Mouse (Mus musculus): Measurements from ENCODE around the gene Btnl9. TPM values are rescaled to one million over a fixed set of nuclear protein-coding genes. Genes with fewer than 3 reads are reported as not detected.
"Not testable (repeated sequence)": the region's sequence is repeated elsewhere in the genome, so short reads cannot be mapped to it uniquely, and the experiment has no call there.

The Btnl9 gene
- polyA plus RNA-seq, 1 experiment from 2014 or later, result 3.0 TPM

- WGBS, result 3% methylated on average over 10 of the region's 10 CpGs
- H3K4me3 ChIP-seq, result peak overlapping the region; percentile 79
- no peaks in the 10 kb centered on the region for H3K9me3 ChIP-seq
- peak overlapping the region; percentile 98 for H3K9ac ChIP-seq
- H3K27ac ChIP-seq (replicated peaks), result peak overlapping the region; percentile 99
- ATAC-seq (ENCODE audit: extremely low read depth, insufficient number of reproducible peaks, low FRiP score, low TSS enrichment), result 0 out of 2 replicates have a peak, but pooled peaks have one; percentile 16
- peak overlapping the region; percentile 88 for H3K4me2 ChIP-seq
- H3K4me1 ChIP-seq, result peaks cover 32% of the 10 kb centered on the region
- peaks cover 13% of the 10 kb centered on the region for H3K36me3 ChIP-seq
- no peaks in the 10 kb centered on the region for H3K27me3 ChIP-seq (replicated peaks)
Measured at GRCm38 (mm10) chr11:49202523-49203061, 15.6 kb upstream of the Btnl9 start.

GRCm38 (mm10) chr11:49202071-49202470 is 15.1 kb upstream of the Btnl9 start:
- H3K27ac ChIP-seq (replicated peaks), result peak overlapping the region; percentile 99
- peaks cover 9% of the 10 kb centered on the region for H3K36me3 ChIP-seq
- H3K4me2 ChIP-seq, result peak overlapping the region; percentile 88
- H3K4me3 ChIP-seq, result peak overlapping the region; percentile 79
- peaks cover 27% of the 10 kb centered on the region for H3K4me1 ChIP-seq
- no peaks in the 10 kb centered on the region for H3K27me3 ChIP-seq (replicated peaks)
- no peak for ATAC-seq (ENCODE audit: extremely low read depth, insufficient number of reproducible peaks, low FRiP score, low TSS enrichment)
- H3K9me3 ChIP-seq, result no peaks in the 10 kb centered on the region
- H3K9ac ChIP-seq, result peak overlapping the region; percentile 98
- WGBS, result 48% methylated on average over 2 of the region's 2 CpGs

- no peak for ATAC-seq (ENCODE audit: extremely low read depth, insufficient number of reproducible peaks, low FRiP score, low TSS enrichment)
- no peak overlapping the region for H3K27ac ChIP-seq (replicated peaks)
- H3K4me1 ChIP-seq, result peaks cover 19% of the 10 kb centered on the region
- H3K9ac ChIP-seq, result no peak overlapping the region
- no peaks in the 10 kb centered on the region for H3K27me3 ChIP-seq (replicated peaks)
- no peak overlapping the region for H3K4me3 ChIP-seq
- H3K36me3 ChIP-seq, result peaks cover under 1% of the 10 kb centered on the region
- H3K4me2 ChIP-seq, result no peak overlapping the region
- no peaks in the 10 kb centered on the region for H3K9me3 ChIP-seq
Measured at GRCm38 (mm10) chr11:49201142-49201541, 14.2 kb upstream of the Btnl9 start.

GRCm38 (mm10) chr11:49200666-49201065 is 13.7 kb upstream of the Btnl9 start:
- Histone ChIP-seq H3K4me2 (no peak overlapping the region), H3K9me3 (no peaks in the 10 kb centered on the region), H3K9ac (no peak overlapping the region), H3K36me3 (no peaks in the 10 kb centered on the region), H3K27me3 (replicated peaks) (no peaks in the 10 kb centered on the region), H3K4me3 (no peak overlapping the region), H3K4me1 (peaks cover 19% of the 10 kb centered on the region), H3K27ac (replicated peaks) (no peak overlapping the region)
- no peak for ATAC-seq (ENCODE audit: extremely low read depth, insufficient number of reproducible peaks, low FRiP score, low TSS enrichment)

- no peaks in the 10 kb centered on the region for H3K4me1 ChIP-seq
- no peak for ATAC-seq (ENCODE audit: extremely low read depth, insufficient number of reproducible peaks, low FRiP score, low TSS enrichment)
- H3K27me3 ChIP-seq (replicated peaks), result no peaks in the 10 kb centered on the region
- peak overlapping the region; percentile 42 for H3K27ac ChIP-seq (replicated peaks)
- H3K4me3 ChIP-seq, result no peak overlapping the region
- no peaks in the 10 kb centered on the region for H3K9me3 ChIP-seq
- WGBS, result 53% methylated on average over 7 of the region's 7 CpGs
- H3K36me3 ChIP-seq, result no peaks in the 10 kb centered on the region
- no peak overlapping the region for H3K9ac ChIP-seq
- no peak overlapping the region for H3K4me2 ChIP-seq
Measured at GRCm38 (mm10) chr11:49195819-49196322, 8.9 kb upstream of the Btnl9 start.

- 95% methylated on average over 8 of the region's 9 CpGs for WGBS
- H3K9me3 ChIP-seq; H3K4me2 ChIP-seq; H3K27ac ChIP-seq (replicated peaks); ATAC-seq (ENCODE audit: extremely low read depth, insufficient number of reproducible peaks, low FRiP score, low TSS enrichment); H3K4me3 ChIP-seq; H3K4me1 ChIP-seq; H3K9ac ChIP-seq; H3K27me3 ChIP-seq (replicated peaks); H3K36me3 ChIP-seq: not testable (repeated sequence)
Measured at GRCm38 (mm10) chr11:49194771-49195170, 7.8 kb upstream of the Btnl9 start.

GRCm38 (mm10) chr11:49191083-49191482 is 4.1 kb upstream of the Btnl9 start:
- Histone ChIP-seq H3K9ac (no peak overlapping the region), H3K27ac (replicated peaks) (no peak overlapping the region), H3K4me2 (no peak overlapping the region), H3K9me3 (no peaks in the 10 kb centered on the region), H3K4me1 (no peaks in the 10 kb centered on the region), H3K36me3 (no peaks in the 10 kb centered on the region), H3K27me3 (replicated peaks) (0 out of 2 replicates have a peak, but pooled peaks cover 9% of the 10 kb centered on the region), H3K4me3 (no peak overlapping the region)
- no peak for ATAC-seq (ENCODE audit: extremely low read depth, insufficient number of reproducible peaks, low FRiP score, low TSS enrichment)
- WGBS, result 36% methylated on average over 2 of the region's 2 CpGs

GRCm38 (mm10) chr11:49189737-49190136 is 2.8 kb upstream of the Btnl9 start:
- Histone ChIP-seq H3K27me3 (replicated peaks) (0 out of 2 replicates have a peak, but pooled peaks cover 9% of the 10 kb centered on the region), H3K27ac (replicated peaks) (no peak overlapping the region), H3K4me3 (no peak overlapping the region), H3K9ac (no peak overlapping the region), H3K4me1 (no peaks in the 10 kb centered on the region), H3K9me3 (no peaks in the 10 kb centered on the region), H3K4me2 (no peak overlapping the region), H3K36me3 (no peaks in the 10 kb centered on the region)
- no peak for ATAC-seq (ENCODE audit: extremely low read depth, insufficient number of reproducible peaks, low FRiP score, low TSS enrichment)
- WGBS, result 5% methylated on average over 7 of the region's 7 CpGs

- 0 out of 2 replicates have a peak overlapping the region, but pooled peaks have one; percentile 32 for H3K27ac ChIP-seq (replicated peaks)
- 62% methylated on average over 10 of the region's 10 CpGs for WGBS
Measured at GRCm38 (mm10) chr11:49187701-49188100, 742 bp upstream of the Btnl9 start.

GRCm38 (mm10) chr11:49186452-49186851 is 507 bp downstream of the Btnl9 start:
- no peak for ATAC-seq (ENCODE audit: extremely low read depth, insufficient number of reproducible peaks, low FRiP score, low TSS enrichment)
- Histone ChIP-seq H3K27ac (replicated peaks) (no peak overlapping the region), H3K4me3 (no peak overlapping the region), H3K4me1 (no peaks in the 10 kb centered on the region), H3K27me3 (replicated peaks) (0 out of 2 replicates have a peak, but pooled peaks cover 9% of the 10 kb centered on the region), H3K9ac (no peak overlapping the region), H3K9me3 (no peaks in the 10 kb centered on the region), H3K36me3 (no peaks in the 10 kb centered on the region), H3K4me2 (no peak overlapping the region)
- WGBS, result 73% methylated on average over 6 of the region's 6 CpGs

More at GRCm38 (mm10) chr11:49187701-49188100, 742 bp upstream of the Btnl9 start:
- Histone ChIP-seq H3K9ac (no peak overlapping the region), H3K27me3 (replicated peaks) (0 out of 2 replicates have a peak, but pooled peaks cover 9% of the 10 kb centered on the region), H3K4me1 (no peaks in the 10 kb centered on the region), H3K9me3 (no peaks in the 10 kb centered on the region), H3K4me3 (no peak overlapping the region), H3K4me2 (no peak overlapping the region), H3K36me3 (no peaks in the 10 kb centered on the region)
- no peak for ATAC-seq (ENCODE audit: extremely low read depth, insufficient number of reproducible peaks, low FRiP score, low TSS enrichment)

GRCm38 (mm10) chr11:49183172-49183571 is 3.8 kb downstream of the Btnl9 start:
- Histone ChIP-seq H3K27me3 (replicated peaks) (0 out of 2 replicates have a peak, but pooled peaks cover 8% of the 10 kb centered on the region), H3K4me2 (no peak overlapping the region), H3K4me3 (no peak overlapping the region), H3K4me1 (no peaks in the 10 kb centered on the region), H3K9ac (no peak overlapping the region), H3K36me3 (no peaks in the 10 kb centered on the region), H3K9me3 (no peaks in the 10 kb centered on the region), H3K27ac (replicated peaks) (no peak overlapping the region)
- WGBS, result 32% methylated on average over 1 of the region's 1 CpGs
- ATAC-seq (ENCODE audit: extremely low read depth, insufficient number of reproducible peaks, low FRiP score, low TSS enrichment), result no peak
